Mouse (Mus musculus) megakaryocyte, embryonic 14.5 days (primary cell): ENCODE results near the gene Cit.

Experiments used
- FLI1 ChIP-seq: IDR thresholded peaks from 2 replicates; pipeline ENCODE4 v1.6.1; 2012; ENCODE audit warnings: low read length, inconsistent platforms, mixed read lengths
- GATA1 ChIP-seq: IDR thresholded peaks from 3 replicates; pipeline ENCODE4 v1.6.1; 2012; ENCODE audit warnings: mixed read lengths, low read length, inconsistent platforms, borderline replicate concordance

DNA sequence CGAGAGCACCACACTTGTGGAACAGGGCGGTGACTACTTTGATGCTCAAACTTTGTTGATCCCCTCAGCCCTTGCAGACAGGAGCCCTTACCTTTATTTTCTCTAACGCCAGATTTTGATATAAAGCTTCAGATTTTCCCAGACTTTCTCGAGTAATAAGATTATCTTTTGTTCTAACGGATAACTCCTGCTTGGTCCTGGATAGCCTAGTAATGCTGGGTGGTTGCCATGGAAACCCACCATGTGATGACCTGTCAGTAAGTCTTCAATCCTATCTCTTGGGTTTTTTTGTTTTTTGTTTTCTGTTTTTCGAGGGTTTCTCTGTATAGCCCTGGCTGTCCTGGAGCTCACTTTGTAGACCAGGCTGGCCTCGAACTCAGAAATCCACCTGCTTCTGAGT, 197.2 kb downstream of the Cit start:
- TF ChIP-seq GATA1 (no peak), FLI1 (no peak)
